Mouse (Mus musculus): ENCODE data around the gene Otoa.

Gene Otoa

DNA sequence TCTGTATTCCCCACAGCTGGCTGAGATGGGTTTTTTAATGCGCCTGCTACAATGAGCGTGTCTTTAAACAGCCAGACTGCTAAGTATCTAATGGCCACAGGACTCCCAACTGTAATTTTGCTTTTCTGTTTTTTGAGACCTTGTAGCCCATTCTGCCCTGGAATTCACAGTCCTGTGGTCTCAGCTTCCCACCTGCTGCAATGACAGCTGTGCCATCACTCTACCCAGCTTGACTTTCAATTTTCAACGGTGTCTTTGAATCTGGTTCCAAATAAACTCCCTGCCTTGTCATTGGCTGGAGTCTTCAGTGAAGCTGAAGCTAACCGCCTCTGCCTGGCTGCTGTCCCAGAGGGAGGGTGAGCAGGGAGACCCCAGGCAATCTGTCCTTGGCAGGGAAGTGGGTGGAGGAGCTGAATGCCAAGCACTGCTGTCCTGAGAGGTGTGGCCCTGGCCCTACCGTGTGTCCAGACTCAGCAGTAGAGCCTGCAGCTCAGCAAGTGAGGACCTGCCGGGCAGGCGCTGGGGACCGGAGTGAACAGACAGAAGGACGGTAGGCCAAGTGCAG is 1.6 kb downstream of the Otoa start:
- DNase-seq (ENCODE audit: low spot score) = no peak

DNA sequence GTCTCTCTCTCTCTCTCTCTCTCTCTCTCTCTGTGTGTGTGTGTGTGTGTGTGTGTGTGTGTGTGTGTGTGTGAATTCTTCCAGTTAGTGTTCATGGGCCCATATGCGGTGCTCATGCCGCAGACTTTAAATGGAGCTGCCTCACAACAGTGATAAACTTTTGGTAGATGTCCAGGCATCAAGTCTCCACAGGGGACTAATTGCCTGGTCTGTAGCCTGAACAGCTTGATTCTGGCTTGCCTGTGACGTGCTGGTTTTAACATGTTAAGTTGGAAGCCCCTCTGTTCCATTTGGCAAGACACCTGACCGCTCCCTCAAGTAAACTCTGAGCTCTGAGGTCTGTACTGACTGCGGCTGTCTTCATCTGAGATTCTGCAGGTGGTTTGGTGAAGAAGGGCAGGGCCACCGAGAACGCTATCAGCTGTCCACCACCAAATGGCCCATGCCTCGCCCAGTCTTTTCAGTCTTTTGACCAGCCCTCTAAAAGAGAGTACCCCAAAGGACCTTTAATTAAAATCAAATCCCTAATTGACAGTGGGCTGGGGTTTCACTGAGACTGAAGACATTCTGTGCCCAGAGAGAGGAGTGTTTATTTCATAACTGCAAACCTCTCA is 3.5 kb downstream of the Otoa start:
- DNase-seq (ENCODE audit: low spot score) = no peak

DNA sequence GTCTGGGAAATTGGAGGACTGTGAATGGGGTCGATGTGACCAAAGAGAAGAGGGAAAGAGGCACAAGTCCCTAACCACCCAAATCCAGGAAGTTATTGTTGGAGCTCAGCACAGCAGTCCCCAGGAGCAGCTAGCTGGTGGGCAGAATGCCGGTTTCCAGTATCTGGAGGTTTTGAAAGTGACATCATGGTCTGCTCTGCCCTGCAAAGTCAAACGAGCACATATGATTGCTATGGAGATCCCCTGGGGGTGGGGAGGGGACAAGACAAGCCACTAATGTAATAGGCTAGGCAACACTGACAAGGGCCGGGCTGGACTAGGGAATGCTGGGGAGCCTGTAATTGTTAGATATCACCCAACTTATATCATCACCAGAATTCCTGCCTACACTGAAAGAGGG is 4.0 kb downstream of the Otoa start:
- no peak for DNase-seq (ENCODE audit: low spot score)

DNA sequence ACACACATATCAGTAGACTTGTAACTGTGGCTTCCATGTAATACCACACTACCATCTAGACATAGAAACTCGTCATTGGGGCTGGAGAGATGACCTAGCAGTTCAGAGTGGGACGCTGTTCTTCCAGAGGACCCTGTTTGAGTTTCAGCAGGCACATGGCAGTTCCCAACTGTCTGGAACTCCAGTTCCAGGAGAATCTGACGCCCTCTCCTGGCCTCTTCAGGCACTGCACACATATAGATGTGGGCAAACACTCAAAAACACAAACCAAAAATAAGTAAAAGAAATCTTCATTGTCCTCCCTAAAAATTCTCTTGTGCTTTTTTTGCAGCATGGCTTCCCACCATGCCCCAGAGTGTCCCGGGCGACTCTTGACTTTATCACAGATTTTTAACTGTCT is 7.3 kb downstream of the Otoa start:
- DNase-seq (ENCODE audit: low spot score) = no peak

DNA sequence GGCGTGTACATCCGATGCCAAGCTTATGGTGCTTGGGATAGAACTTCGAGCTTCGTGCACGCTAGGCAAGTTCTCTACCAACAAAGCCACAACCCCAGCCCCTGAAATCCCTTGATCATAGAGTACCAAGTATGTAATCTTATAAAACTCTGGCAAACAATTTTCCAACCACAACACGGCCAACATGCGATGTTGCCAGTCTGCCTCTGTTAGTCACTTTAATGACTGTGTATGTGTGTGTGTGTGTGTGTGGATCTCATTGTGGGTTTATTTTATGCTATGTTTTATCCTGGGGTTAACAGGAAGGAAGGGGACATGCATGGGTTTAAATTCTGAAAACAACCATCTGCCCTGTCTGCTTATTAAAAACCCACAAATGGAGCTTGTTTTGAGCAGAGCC is 9.3 kb downstream of the Otoa start:
- no peak for DNase-seq (ENCODE audit: low spot score)

DNA sequence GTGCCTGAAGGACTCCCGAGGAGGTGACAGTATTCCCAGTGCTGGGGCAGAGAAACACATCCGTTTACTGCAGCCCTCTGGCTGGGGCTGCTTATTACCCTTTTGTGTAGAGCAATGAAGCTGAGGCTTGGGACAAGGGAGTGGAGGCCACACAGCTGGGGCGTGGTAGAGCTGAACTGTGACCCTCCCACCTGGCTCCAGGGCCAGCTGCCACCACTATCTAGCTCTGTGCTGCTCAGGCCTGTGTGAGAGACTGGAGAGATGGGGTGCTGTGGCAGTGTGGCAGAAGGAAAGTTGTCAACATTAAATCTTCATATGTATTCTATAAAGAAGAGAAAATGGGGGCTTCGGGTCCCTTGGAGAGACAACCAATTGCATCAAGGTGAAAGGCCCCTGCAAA is 11.6 kb downstream of the Otoa start:
- no peak for DNase-seq (ENCODE audit: low spot score)

DNA sequence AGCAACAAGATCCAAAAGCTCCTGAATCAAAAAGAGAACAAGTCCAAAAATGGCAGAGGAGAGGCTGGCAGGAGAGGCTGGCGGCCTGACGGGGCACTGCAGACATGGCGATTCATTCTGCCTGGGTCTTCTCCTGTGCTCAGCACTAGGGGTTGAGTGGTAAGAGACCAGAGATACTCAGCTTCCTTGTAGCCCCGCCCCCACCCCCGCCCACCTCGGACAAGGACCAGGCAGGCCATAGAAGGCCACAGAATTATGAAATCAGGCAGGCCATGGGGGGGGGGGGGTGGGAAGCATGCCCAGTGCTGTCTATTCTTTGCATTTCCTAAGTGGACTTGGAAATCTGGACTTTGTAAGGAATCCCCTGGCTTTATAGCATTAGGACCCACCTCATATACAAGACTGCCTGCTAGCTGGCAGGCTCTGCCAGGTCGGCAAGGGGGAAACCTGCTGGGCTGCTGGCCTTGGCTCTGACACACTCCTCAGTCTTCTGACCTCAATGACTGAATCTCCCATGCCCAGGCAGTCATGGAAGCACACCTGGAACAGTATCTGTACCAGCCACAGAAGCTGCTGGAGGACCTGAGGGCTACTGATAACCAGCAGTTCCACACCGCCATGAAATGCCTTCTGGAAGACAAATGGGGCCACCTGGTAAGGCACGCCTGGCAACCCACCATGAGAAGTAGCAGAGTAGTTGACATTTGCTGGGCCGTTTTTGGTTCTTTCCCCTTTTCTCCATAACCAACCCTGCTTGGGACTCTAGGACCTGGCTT is 17.4 kb downstream of the Otoa start:
- DNase-seq (ENCODE audit: low spot score) = no peak

DNA sequence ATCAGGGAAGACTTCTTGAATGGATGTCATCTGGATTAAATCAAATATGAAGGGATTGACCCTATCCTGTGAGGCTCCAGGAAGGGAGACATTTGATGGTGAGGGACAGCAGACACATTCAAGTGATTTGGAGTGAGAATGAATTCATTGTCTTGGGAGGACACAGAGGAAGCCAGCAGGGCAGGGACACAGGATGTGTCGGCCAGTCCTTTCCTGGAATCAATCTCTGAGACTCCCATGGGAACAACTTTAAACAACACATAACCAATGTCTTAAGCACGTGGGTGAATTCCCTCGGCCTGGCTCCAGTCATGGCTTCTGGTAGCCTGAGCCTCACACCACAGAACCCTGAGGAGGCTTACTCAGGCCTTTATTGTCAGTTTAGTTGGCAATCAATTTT is 26.4 kb downstream of the Otoa start:
- DNase-seq (ENCODE audit: low spot score) = no peak

DNA sequence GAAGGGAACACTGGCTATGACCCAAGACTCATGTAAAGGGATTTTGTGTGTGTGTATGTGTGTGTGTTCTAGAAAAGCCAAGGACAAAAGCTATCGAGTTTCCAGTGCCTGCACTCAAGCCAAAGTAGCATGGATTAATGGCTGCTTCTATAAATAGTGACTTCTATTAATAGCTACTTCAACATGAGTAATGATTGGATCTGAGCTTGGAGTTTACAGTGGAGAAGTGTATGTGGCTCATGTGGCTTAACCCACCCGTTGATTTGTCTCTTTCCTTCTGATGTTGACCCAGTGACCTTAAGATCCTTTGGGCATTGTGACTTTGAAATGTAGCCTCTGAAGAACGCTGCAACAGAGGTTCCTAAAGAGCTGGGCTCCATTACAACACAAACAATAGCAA is 29.9 kb downstream of the Otoa start:
- DNase-seq (ENCODE audit: low spot score) = no peak

DNA sequence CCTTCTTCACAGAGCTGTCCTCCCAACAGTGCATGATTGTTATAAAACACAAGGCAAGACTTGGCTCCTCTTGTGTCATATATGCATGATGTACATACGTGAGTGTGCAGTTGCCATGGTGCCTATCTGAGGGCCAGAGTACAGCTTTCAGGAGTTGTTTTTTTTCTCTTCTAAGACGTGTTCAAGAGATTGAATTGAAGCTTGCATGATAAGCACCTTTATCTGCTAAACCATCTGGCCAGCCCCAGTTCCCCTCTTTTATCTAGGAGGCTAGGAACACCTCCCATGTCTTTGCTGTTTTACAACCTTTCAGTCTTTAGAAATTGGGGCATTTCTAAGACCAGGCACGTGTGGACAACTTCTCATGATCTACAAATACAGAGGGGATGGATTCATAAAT is 30.3 kb downstream of the Otoa start:
- no peak for DNase-seq (ENCODE audit: low spot score)

DNA sequence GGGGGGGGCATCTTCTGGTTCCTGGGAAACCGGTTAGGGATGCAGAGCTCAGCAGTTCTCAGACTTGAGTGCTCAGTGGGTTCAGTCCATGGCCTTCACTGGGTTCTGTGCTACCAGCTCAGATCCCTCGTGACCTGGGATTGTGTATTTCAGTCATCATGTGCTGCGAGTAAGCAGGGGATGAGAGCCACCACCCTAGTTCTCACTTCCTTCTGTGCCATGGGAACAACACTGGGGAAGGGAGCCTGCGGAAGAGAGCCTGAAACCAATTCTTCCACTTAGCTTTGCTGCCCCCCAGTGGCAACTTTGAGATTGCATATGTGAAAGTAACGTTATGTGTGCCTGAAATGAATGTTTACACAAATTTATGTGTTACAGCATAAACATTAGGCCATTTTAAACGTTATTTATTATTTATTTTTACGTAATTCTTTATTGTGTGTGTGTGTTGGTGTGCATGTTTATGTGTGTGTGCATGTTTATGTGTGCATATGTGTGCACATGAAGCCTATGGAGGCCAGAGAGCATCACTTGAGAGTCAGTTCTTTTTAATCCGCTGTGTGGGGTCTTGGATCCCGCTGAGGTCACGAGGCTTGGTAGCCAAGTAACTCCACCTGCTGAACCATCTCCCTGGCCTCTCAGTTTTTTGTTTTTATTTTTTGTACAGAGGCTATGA is 38.8 kb downstream of the Otoa start:
- DNase-seq (ENCODE audit: low spot score) = peak; percentile 49

DNA sequence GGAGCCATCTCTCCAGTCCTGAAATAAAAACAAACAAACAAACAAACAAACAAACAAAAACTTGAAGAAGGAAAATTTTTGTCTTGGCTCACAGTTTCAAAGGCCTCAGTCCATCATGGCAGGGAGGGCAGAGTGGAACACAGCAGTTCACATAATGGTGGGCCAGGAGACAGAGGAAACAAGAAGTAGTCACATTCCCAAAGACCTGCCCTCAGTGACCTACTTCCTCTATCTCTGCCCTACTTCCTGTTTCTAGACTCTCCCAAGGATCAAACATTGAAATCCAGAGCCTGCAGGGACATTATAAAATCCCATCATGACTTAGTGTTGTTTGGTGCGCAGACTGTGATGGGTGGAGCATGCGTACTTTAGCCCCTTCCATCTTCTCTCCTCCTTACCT is 49.4 kb downstream of the Otoa start:
- no peak for DNase-seq (ENCODE audit: low spot score)

DNA sequence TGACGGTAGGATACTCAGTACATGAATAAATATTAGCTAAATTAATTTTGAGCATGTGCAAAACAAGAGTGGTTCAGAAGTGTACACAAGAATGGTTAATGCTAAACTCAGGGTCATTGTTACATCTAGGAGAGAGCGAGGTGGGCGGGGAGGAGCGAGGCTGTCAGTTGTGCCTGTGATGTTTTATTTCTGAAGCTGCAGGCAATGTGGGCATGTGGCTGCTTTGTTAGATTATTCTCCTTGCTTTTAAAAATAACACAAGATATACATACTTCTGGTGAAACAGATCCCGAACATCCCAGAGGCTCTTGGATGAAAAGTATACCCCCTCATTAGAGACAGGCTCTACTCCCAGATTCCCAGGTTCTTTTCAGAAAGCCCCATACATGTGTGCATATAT is 59.8 kb downstream of the Otoa start:
- no peak for DNase-seq (ENCODE audit: low spot score)

DNA sequence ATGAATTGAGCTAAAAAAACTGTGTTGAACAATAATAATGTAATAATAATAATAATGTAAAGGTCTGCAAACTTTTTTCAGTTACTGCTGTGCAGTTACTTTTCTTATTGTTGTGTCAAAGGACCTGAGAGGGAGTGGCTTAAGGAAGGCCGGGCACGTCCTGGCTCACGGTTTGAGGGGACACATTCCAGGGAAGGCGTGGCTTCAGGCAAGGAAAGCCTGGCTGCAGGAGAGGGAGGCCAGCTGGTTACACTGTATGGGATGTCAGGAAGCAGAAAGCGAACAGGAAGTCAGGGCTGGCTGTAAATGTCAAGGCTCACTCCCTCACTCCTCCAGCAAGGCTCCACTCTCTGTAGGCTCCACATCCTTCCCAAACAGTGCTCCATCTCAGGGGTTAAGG is 69.2 kb downstream of the Otoa start:
- DNase-seq (ENCODE audit: low spot score) = no peak

DNA sequence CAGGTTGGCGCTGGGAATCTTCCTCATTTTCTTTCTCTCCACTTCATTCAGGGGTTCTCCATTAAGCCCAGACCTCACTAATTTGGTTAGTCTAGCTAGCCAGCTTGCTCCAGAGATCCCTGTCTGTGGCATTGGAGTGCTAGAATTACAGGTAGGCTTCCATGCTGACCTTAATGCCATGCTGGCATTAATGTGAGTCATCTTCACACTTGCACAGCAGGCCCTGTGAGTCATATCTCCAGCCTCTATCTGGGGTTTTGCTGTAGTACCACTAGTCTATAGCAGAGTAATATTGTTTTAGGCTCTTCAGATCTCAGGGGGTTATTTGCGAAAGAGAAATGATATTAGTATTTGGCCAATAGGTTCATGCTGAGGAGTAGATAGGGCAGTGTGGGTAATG is 70.7 kb downstream of the Otoa start:
- DNase-seq (ENCODE audit: low spot score) = no peak

DNA sequence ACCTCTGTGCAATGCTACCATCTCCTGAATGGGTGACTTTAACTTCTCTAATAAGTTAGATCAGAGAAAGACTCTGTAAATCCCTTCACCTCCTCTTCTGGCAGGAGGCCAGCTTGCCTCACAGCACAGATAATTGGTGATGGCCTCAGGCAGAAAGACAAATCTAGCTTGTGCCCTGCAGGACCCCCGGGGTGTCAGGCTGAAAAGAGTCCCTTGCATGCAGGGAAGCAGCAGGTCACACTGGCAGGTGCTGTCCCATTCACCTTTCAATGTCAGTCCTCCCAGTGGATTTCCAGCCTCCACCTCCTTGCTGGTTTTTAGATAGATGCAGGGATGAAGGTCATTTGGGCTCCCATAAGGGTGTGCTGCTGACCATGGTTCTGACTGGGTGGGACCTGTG is 84.2 kb downstream of the Otoa start:
- DNase-seq (ENCODE audit: low spot score) = no peak

DNA sequence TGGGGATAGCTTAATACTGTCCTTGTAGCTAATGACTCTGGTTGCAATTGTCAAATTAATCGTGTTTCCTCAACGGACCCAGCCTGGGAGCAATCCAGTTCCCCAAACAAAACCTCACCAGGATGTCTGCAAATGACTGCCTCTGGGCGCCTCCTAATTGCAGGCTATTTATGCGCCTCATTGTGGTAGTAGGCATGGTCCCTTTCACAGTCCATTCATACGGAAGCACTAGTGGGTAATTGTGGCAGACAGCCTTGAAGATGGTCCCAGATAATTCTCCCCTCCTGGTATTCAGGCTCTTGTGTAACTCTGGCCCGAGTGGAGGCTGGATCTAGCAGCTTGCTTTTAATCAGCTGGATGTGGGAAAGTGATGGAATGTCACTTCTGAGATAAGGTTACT is 90.4 kb downstream of the Otoa start:
- DNase-seq (ENCODE audit: low spot score) = no peak

DNA sequence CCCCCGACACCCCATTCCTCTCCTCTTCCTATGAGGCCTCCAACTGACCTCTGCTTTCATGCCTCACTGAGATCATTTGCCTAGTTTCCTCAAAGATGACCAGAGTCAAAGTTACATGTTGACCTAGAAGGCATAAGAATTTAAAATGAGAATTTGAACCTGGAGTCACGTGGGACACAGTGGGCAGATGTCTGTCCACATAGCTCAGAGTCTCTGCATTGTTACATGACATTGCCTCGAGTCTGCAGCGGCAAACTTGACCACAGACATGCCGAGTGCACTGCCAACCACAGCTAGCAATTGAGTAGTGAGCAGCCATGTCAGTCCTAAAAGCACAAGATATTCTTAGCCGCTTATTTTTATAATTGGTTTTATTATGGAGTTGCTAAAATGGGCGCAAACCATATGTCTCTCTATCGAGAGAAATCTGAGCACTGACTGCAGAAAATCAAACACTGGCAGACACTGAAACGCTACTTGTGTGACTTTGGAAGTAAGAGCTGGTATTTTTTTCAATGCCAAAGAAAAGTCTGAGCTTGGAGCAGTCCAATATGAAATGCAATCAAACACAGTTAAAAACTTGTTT is 105.8 kb downstream of the Otoa start:
- DNase-seq (ENCODE audit: low spot score) = no peak

DNA sequence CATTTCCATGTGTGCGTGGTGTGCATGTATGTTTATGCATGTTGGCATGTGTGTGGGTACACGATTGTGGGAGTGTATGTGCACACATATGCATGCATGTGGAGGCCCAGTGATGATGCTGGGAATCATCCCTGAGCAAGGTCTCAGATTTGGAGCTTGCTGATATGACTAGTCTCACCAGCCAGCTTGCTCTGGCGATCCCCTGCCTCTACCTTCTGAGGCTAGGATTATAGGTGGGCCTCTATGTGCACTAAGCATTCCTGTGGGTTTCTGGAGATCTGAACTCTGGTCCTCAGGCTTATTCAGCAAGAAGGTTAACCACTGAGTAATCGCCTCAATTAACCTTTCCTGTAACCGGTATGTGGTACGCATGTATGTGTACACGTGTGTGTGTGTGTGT is 107.5 kb downstream of the Otoa start:
- DNase-seq (ENCODE audit: low spot score) = no peak

DNA sequence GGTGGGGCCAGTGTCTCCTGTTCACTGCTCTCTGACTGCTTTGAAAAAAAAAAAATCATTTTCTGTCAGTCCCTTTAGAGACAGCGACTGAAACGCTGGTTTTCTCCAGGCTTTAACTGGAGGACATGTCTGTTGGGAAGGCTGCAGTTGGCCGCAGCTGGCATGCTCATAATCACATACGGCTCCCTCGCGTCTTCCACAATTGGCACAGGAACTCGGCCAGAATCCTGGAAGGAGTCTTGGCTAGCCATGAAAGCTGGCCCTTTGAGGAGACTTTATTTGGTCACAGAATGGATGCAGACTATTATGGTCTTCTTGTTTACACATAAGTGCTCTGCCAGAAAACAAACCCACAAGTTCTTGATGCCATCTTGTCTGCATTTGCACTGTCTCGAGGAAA is 117.5 kb downstream of the Otoa start:
- no peak for DNase-seq (ENCODE audit: low spot score)

DNA sequence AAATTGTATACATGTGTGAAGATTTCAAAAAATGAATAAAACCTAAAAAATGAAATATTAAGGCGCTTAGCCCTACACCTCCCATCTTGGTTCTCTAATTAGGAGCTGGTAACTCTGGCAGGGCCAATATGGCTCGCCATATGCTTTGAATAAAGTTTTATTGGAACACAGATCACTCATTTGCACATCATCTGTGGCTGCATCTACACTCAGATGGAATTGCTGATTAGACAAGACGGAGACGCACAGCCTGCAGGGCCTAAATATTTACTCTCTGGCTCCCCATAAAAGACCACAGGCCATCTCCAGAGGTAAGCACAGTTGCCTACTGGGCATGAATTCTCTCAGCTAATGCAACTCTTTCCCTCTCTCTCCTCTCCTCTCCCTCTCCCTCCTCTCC is 130.4 kb downstream of the Otoa start:
- DNase-seq (ENCODE audit: low spot score) = no peak
